Mouse (Mus musculus) spleen, adult 2 months (tissue): ENCODE measurements around the gene Bbs9.

ENCODE experiments used
- CTCF ChIP-seq: fragments of 200-500 bp; IDR thresholded peaks from 2 replicates; pipeline ENCODE4 v1.5.1; 2011; ENCODE audit warnings: mild to moderate bottlenecking, inconsistent platforms; ENCODE audit not compliant: insufficient read depth, insufficient read length, insufficient replicate concordance; ENCODE audit errors: extremely low read depth
- POLR2A ChIP-seq: fragments of 200-500 bp; IDR thresholded peaks from 2 replicates; pipeline ENCODE4 v1.6.1; 2011; ENCODE audit warnings: low read depth, low read length, inconsistent platforms

- TF ChIP-seq POLR2A (no peak), CTCF (no peak)
Observed at GRCm38 (mm10) chr9:22429533-22430241, 45.8 kb upstream of the Bbs9 start.
